Mouse (Mus musculus) small intestine, adult 2 months (tissue): Measurements from ENCODE around the gene Prss37. TPM values are rescaled to one million over a fixed set of nuclear protein-coding genes. Genes with fewer than 3 reads are reported as not detected.
A peak's percentile ranks its signal among the peaks of the same experiment; 100 is the strongest.

ENCODE experiments used
- H3K27ac ChIP-seq: fragments of 200-500 bp; 2 replicates; pipeline ENCODE4 v1.5.1; 2012; ENCODE audit warnings: low read depth, low read length, control low read depth, inconsistent platforms; ENCODE audit not compliant: insufficient read depth
- H3K27me3 ChIP-seq: fragments of 200-500 bp; 2 replicates; pipeline ENCODE4 v1.6.1; 2012; ENCODE audit warnings: mild to moderate bottlenecking, moderate library complexity, low read length, inconsistent platforms; ENCODE audit not compliant: control insufficient read depth, insufficient read depth
- H3K36me3 ChIP-seq: fragments of 200-500 bp; 2 replicates; pipeline ENCODE4 v1.6.1; 2012; ENCODE audit warnings: mild to moderate bottlenecking, low read length, control low read depth, inconsistent platforms; ENCODE audit not compliant: control insufficient read depth, insufficient read depth
- H3K4me1 ChIP-seq: fragments of 200-500 bp; 2 replicates; pipeline ENCODE4 v1.6.1; 2012; ENCODE audit warnings: low read length, inconsistent platforms, mixed read lengths; ENCODE audit not compliant: control insufficient read depth, insufficient read depth, insufficient read length
- H3K4me3 ChIP-seq: fragments of 200-500 bp; 2 replicates; pipeline ENCODE4 v1.5.1; 2012; ENCODE audit warnings: low read depth, mild to moderate bottlenecking, control low read depth, inconsistent platforms, low read length, moderate library complexity
- CTCF ChIP-seq: fragments of 200-500 bp; IDR thresholded peaks from 2 replicates; pipeline ENCODE4 v1.5.1; 2012; ENCODE audit warnings: low read depth, mild to moderate bottlenecking, control low read depth, inconsistent platforms, low read length, moderate library complexity, mixed read lengths; ENCODE audit not compliant: insufficient replicate concordance, insufficient read length; ENCODE audit errors: extremely low read depth
- POLR2A ChIP-seq: fragments of 200-500 bp; IDR thresholded peaks from 2 replicates; pipeline ENCODE4 v1.6.1; 2012; ENCODE audit warnings: low read depth, mild to moderate bottlenecking, control low read depth, inconsistent platforms, low read length, moderate library complexity
- WGBS: fragments of 180-500 bp; shearing (Covaris S2); methylation state at CpG from one replicate; pipeline ENCODE4 v1.1.7; 2018; 5-methylcytosine and 5-hydroxymethylcytosine counted together
- polyA plus RNA-seq: library from polyadenylated mRNA; depleted of rRNA; stranded (reverse); fragments of >200 nt; gene quantifications from 2 replicates; pipeline ENCODE4 v1.2.3, GENCODE M21; 2012; rRNA removed

The Prss37 gene
- polyA plus RNA-seq, 1 experiment: not detected

DNA sequence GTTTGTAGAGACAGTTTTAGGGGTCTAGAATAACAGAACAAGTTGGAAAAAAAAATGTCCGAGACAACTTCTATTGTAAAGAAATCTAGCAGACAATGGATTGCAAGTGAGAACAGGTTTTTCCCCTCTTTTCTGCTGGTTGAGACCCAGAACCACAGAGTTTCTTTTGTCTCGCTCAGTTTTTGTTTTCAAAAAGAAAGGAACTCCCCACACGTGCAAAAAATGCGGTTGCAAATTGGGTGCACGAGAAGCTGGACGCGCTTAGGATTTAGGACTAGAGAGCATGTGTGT is 47.6 kb downstream of the Prss37 start:
- Histone ChIP-seq H3K4me3 (peak overlapping the region; percentile 99), H3K36me3 (peaks cover 24% of the 10 kb centered on the region), H3K4me1 (peaks cover 3% of the 10 kb centered on the region; the same call in 1 of the 2 replicates), H3K27me3 (no peaks in the 10 kb centered on the region), H3K27ac (peak overlapping the region; percentile 93)
- TF ChIP-seq POLR2A (no peak), CTCF (no peak)
- WGBS: under 1% methylated on average over 7 of the region's 7 CpGs

DNA sequence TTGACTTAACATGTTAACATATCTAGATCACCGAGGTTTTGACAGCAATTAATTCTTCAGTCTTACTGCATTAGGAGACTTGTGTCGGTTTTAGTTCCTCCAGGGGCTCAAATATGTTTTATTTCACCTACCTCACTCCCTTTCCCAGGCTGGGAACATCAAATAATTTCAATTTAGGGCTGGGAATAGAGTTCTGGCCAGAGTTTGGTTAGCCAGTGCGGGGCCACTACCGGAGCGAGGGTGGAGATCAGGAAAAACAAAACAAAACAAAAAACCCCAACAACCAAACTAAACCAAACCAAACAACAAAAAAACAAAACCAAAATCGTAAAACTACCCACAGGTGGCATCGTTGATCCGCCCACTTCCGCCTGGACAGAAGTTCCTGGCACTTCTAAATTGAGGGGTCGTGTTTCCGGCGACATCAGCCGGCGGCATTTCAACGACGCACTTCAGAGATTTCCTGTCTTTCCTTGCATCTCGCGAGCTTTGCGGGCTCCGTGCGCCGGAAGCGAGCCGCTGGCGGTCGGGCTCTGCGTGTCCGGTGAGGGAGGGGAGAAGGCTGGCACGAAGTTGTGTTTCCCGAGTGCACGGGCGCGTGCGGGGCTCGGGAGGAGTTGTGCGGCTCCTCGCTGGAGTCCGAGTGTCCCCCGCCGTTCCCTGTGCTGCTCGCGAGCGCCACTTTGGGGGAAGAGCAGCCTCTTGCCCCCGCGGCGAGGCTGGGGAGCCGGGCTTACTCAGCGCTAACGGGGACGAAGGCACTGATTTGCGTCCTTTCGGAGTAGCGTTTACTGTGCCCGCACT is 48.2 kb downstream of the Prss37 start, which contains the start of gene Ssbp1:
Ssbp1 (plus strand) TSS at position 437 of the 804 bp plus-strand sequence.
- peak within 1 kb of the TSS; percentile 93 for H3K27ac ChIP-seq
- peaks cover 21% of the 10 kb centered on the region for H3K36me3 ChIP-seq
- WGBS: 1% methylated on average over 54 of the region's 54 CpGs
- no peaks in the 10 kb centered on the region for H3K27me3 ChIP-seq
- TF ChIP-seq POLR2A (peak; percentile 96), CTCF (peak; percentile 21; the same call in 1 of the 2 replicates)
- peak within 1 kb of the TSS; percentile 99 for H3K4me3 ChIP-seq
- H3K4me1 ChIP-seq: peaks cover 3% of the 10 kb centered on the region; the same call in 1 of the 2 replicates

GRCm38 (mm10) chr6:40465710-40466109 is 53.6 kb downstream of the Prss37 start:
- H3K4me3 ChIP-seq: no peak overlapping the region
- H3K27me3 ChIP-seq: no peaks in the 10 kb centered on the region
- H3K4me1 ChIP-seq: no peaks in the 10 kb centered on the region
- WGBS: 47% methylated on average over 6 of the region's 6 CpGs
- TF ChIP-seq CTCF (no peak), POLR2A (no peak)
- no peak overlapping the region for H3K27ac ChIP-seq
- no peaks in the 10 kb centered on the region for H3K36me3 ChIP-seq

Other genes with a start within 250 kb of the Prss37 start
- gene Agk, start 194.3 kb downstream of the Prss37 start, polyA plus RNA-seq: 2.7 and 4.4 TPM in 2 replicates
- gene E330009J07Rik, start 83.4 kb downstream of the Prss37 start, polyA plus RNA-seq: 2.9 TPM in 2 replicates
- not detected in 2 replicates for gene Wee2, start 80.4 kb downstream of the Prss37 start, polyA plus RNA-seq
- gene Ssbp1, start 48.2 kb downstream of the Prss37 start, polyA plus RNA-seq: 2.2 and 3.3 TPM in 2 replicates
- gene Tas2r137, start 28.3 kb downstream of the Prss37 start, polyA plus RNA-seq: not detected in 2 replicates
- gene Tas2r108, start 26.0 kb downstream of the Prss37 start, polyA plus RNA-seq: not detected in 2 replicates
- not detected in 2 replicates for gene Olfr461, start 35.5 kb upstream of the Prss37 start, polyA plus RNA-seq
- gene Olfr460, start 50.0 kb upstream of the Prss37 start, polyA plus RNA-seq: not detected in 2 replicates
- 0.06 and 0.11 TPM in 2 replicates for gene Clec5a, start 66.3 kb upstream of the Prss37 start, polyA plus RNA-seq
- gene Tas2r138, start 93.8 kb upstream of the Prss37 start, polyA plus RNA-seq: not detected in 2 replicates
- 162 and 362 TPM in 2 replicates for gene Mgam, start 109.3 kb upstream of the Prss37 start, polyA plus RNA-seq